Mouse (Mus musculus): Measurements from ENCODE around the gene Sectm1b.

The Sectm1b gene

GRCm38 (mm10) chr11:121019501-121019900 is 43.9 kb downstream of the Sectm1b start:
- no peak for DNase-seq

- peak; percentile 14 to 15 for DNase-seq
Measured at GRCm38 (mm10) chr11:121017703-121018102, 45.7 kb downstream of the Sectm1b start.

- no peak for DNase-seq
Measured at GRCm38 (mm10) chr11:121015472-121015871, 47.9 kb downstream of the Sectm1b start.

GRCm38 (mm10) chr11:121014896-121015300 is 48.5 kb downstream of the Sectm1b start:
- no peak for DNase-seq

GRCm38 (mm10) chr11:121013656-121014055 is 49.7 kb downstream of the Sectm1b start:
- no peak for DNase-seq

GRCm38 (mm10) chr11:121010044-121010755 is 53.2 kb downstream of the Sectm1b start:
- DNase-seq, result no peak

GRCm38 (mm10) chr11:121006184-121006583 is 57.2 kb downstream of the Sectm1b start:
- DNase-seq, result no peak

GRCm38 (mm10) chr11:121004281-121004680 is 59.1 kb downstream of the Sectm1b start:
- no peak for DNase-seq

Measured in thymus, adult 18-20 months (tissue).